In genomic region chr12:31964074-31964473, GRCm38 (mm10) we compare ENCODE assay signal across 17 mouse cellular contexts. TPM values are rescaled to one million over a fixed set of nuclear protein-coding genes. Genes with fewer than 3 reads are reported as not detected.
DNase-seq lines count a peak whose midpoint lies in the region; ATAC-seq and TF ChIP-seq lines count a peak whose summit lies in the region.
"Had no signal": no experiment of that assay in that cellular context is flagged by ENCODE, and none has a peak within 500 bp of the region (broad histone marks: within the 10 kb centered on the region; RNA-seq: fewer than 3 reads in every experiment).

No protein-coding gene starts in this region.

- no peaks in the 10 kb centered on the region for H3K4me1 ChIP-seq in forebrain, embryonic 14.5 days (ENCODE audit: control insufficient read depth, insufficient read depth, low read length)
- no peaks in the 10 kb centered on the region for H3K4me1 ChIP-seq in forebrain, postnatal 0 days (ENCODE audit: insufficient read depth)
- H3K4me1 ChIP-seq: hindbrain, embryonic 10.5 days; limb, embryonic 12.5 days; neural tube, embryonic 12.5 days had no signal

- peak; percentile 64; the same call in 1 of the 2 replicates for ATAC-seq in forebrain, embryonic 14.5 days
- no peak for ATAC-seq in forebrain, postnatal 0 days
- ATAC-seq: lung, postnatal 0 days had no signal

- WGBS in forebrain, embryonic 14.5 days, result 75% methylated on average over 6 of the region's 6 CpGs
- 74% methylated on average over 6 of the region's 6 CpGs for WGBS in forebrain, postnatal 0 days

- H3K9ac ChIP-seq in forebrain, embryonic 14.5 days (ENCODE audit: low read length), result no peak overlapping the region
- H3K9ac ChIP-seq in forebrain, postnatal 0 days, result no peak overlapping the region
- H3K9ac ChIP-seq: limb, embryonic 12.5 days; liver, embryonic 13.5 days; neural tube, embryonic 12.5 days had no signal

- H3K36me3 ChIP-seq in forebrain, embryonic 14.5 days (ENCODE audit: control insufficient read depth, insufficient read depth, low read length), result peaks cover 35% of the 10 kb centered on the region; the same call in 1 of the 2 replicates
- no peaks in the 10 kb centered on the region; the same call in 1 of the 2 replicates for H3K36me3 ChIP-seq in forebrain, postnatal 0 days (ENCODE audit: insufficient read depth)
- H3K36me3 ChIP-seq: limb, embryonic 12.5 days had no signal

- H3K9me3 ChIP-seq in forebrain, embryonic 14.5 days (replicated peaks; ENCODE audit: control insufficient read depth, low read length), result no peaks in the 10 kb centered on the region
- H3K9me3 ChIP-seq in forebrain, postnatal 0 days (ENCODE audit: low read length), result no peaks in the 10 kb centered on the region
- H3K9me3 ChIP-seq: hindbrain, embryonic 10.5 days; limb, embryonic 12.5 days; liver, embryonic 13.5 days; neural tube, embryonic 12.5 days had no signal

- H3K27ac ChIP-seq in forebrain, embryonic 14.5 days (ENCODE audit: low read depth, low read length), result no peak overlapping the region
- H3K27ac ChIP-seq in forebrain, postnatal 0 days (ENCODE audit: low read depth, low read length), result no peak overlapping the region
- H3K27ac ChIP-seq: hindbrain, embryonic 10.5 days; kidney, postnatal 0 days; limb, embryonic 12.5 days; liver, embryonic 13.5 days; neural tube, embryonic 12.5 days had no signal

- peak; percentile 29 for DNase-seq in forebrain, embryonic 14.5 days (ENCODE audit: low spot score)
- DNase-seq in forebrain, postnatal 0 days, result no peak
- peak; percentile 40 to 79 for DNase-seq in layer of hippocampus, adult 18-20 months (ENCODE audit: low spot score in 2 of 2)
- DNase-seq in layer of hippocampus, postnatal 25 days (ENCODE audit: extremely low spot score in 1 of 2, low spot score in 1 of 2), result no peak
- DNase-seq in urinary bladder, postnatal 14 days (ENCODE audit: low spot score), result peak; percentile 12
- no peak for DNase-seq in urinary bladder, adult 18-20 months (ENCODE audit: low spot score in 2 of 2)
- DNase-seq in heart, postnatal 25 days (ENCODE audit: low spot score), result no peak
- DNase-seq: cerebellum, adult 8-10 months; kidney, adult 18-20 months; liver, embryonic 13.5 days; thymus, postnatal 14 days had no signal

- intact Hi-C loops in heart, postnatal 25 days (cut with DNase I), result no loop called here

- TF ChIP-seq CTCF in forebrain, postnatal 0 days (IDR thresholded peaks at IDR 0.05; ENCODE audit: low read depth), result no peak

- H3K4me3 ChIP-seq in forebrain, embryonic 14.5 days (ENCODE audit: low read depth, low read length), result no peak overlapping the region
- H3K4me3 ChIP-seq in forebrain, postnatal 0 days (ENCODE audit: low read depth, low read length), result no peak overlapping the region
- H3K4me3 ChIP-seq: erythroblast, embryonic 14.5 days; hindbrain, embryonic 10.5 days; limb, embryonic 12.5 days; liver, embryonic 13.5 days; neural tube, embryonic 12.5 days had no signal

- no peaks in the 10 kb centered on the region for H3K27me3 ChIP-seq in forebrain, embryonic 14.5 days (replicated peaks; ENCODE audit: control insufficient read depth, insufficient read depth, low read length)
- H3K27me3 ChIP-seq in forebrain, postnatal 0 days (ENCODE audit: insufficient read depth, low read length), result no peaks in the 10 kb centered on the region
- H3K27me3 ChIP-seq: limb, embryonic 12.5 days; liver, embryonic 13.5 days; neural tube, embryonic 12.5 days had no signal

- H3K4me2 ChIP-seq in forebrain, embryonic 14.5 days (ENCODE audit: low read length), result no peak overlapping the region
- H3K4me2 ChIP-seq in forebrain, postnatal 0 days (ENCODE audit: low read depth), result no peak overlapping the region
- H3K4me2 ChIP-seq: limb, embryonic 12.5 days; liver, embryonic 13.5 days; neural tube, embryonic 12.5 days had no signal

RNA-seq across cellular contexts. Expression of gene Hbp1, which starts 13.7 kb away (rescaled TPM):
- polyA plus RNA-seq in forebrain, embryonic 14.5 days (2014; fragmentation: Nextera tagmentation; extraction: Ambion mirVana), result 107 and 112 TPM in 2 replicates
- total RNA-seq in forebrain, postnatal 0 days (2014; rRNA removed), result 46.5 and 48.4 TPM in 2 replicates
- 33.0 and 38.5 TPM in 2 replicates for polyA plus RNA-seq in forebrain, postnatal 0 days (2015; fragmentation: Nextera tagmentation; extraction: Ambion mirVana)
- 10 to 100 TPM; 25.6 to 25.8 TPM for total RNA-seq in layer of hippocampus, adult 18-20 months (2021)
- 10 to 100 TPM; 23.0 to 27.0 TPM for total RNA-seq in layer of hippocampus, postnatal 25 days (2021)
- 10 to 100 TPM; 78.4 to 85.9 TPM for total RNA-seq in heart, postnatal 25 days (2021)

Comparison
In these comparisons a context has a peak if more than half of its experiments do, and no peak if none do; other contexts are left out.
1. DNase-seq: peak in forebrain, embryonic 14.5 days (single experiment), layer of hippocampus, adult 18-20 months (2 of 2) and urinary bladder, postnatal 14 days (single experiment); none in forebrain, postnatal 0 days (single experiment), layer of hippocampus, postnatal 25 days (0 of 2), urinary bladder, adult 18-20 months (0 of 2) and heart, postnatal 25 days (single experiment).